Mouse (Mus musculus): Measurements from ENCODE around the gene 2310034G01Rik. TPM values are rescaled to one million over a fixed set of nuclear protein-coding genes. Genes with fewer than 3 reads are reported as not detected.

Gene 2310034G01Rik
- total RNA-seq, 1 experiment: 0.80 TPM

GRCm38 (mm10) chr19:46363294-46364009 lies 13.3 kb upstream of the 2310034G01Rik start:
- Histone ChIP-seq H3K4me1 (ENCODE audit: control insufficient read depth in 2 of 2, insufficient read depth in 2 of 2, low read length in 2 of 2, poor library complexity in 1 of 2) (peaks cover 2 to 3% of the 10 kb centered on the region in 2 experiments; a peak in 2 of 4 replicates), H3K9me3 (ENCODE audit: control insufficient read depth, insufficient read depth, low read depth, low read length) (no peaks in the 10 kb centered on the region), H3K36me3 (ENCODE audit: control insufficient read depth, insufficient read depth, low read length, poor library complexity, severe bottlenecking) (no peaks in the 10 kb centered on the region), H3K9ac (ENCODE audit: insufficient read depth, low read depth, low read length, poor library complexity, severe bottlenecking) (no peak overlapping the region), H3K4me3 (ENCODE audit: insufficient read depth in 1 of 2, low read depth in 1 of 2, low read length in 2 of 2, poor library complexity in 1 of 2, severe bottlenecking in 1 of 2) (0 out of 4 replicates have a peak overlapping the region, but pooled peaks of 1 of the 2 experiments have one; percentile 12), H3K27ac (ENCODE audit: insufficient read depth, low read depth, low read length, poor library complexity, severe bottlenecking) (no peak overlapping the region)
- in situ Hi-C loops (cut with MboI; ENCODE audit: low sequenced_read_pairs in 2 of 2, unreplicated experiment in 2 of 2): no loop called here
- no peak for DNase-seq (ENCODE audit: low read depth, low spot score)
- TF ChIP-seq HCFC1 (IDR thresholded peaks at IDR 0.05; ENCODE audit: borderline replicate concordance, insufficient read depth, low read length) (no peak), MAFK (IDR thresholded peaks at IDR 0.05; ENCODE audit: insufficient read depth, low read depth, low read length) (no peak), CHD2 (IDR thresholded peaks at IDR 0.05; ENCODE audit: low read depth, low read length) (no peak), ZNF384 (IDR thresholded peaks at IDR 0.05; ENCODE audit: low read depth, low read length) (no peak), ZC3H11A (IDR thresholded peaks at IDR 0.05; ENCODE audit: borderline replicate concordance, low read depth, low read length) (no peak)

- Histone ChIP-seq H3K4me1 (ENCODE audit: control insufficient read depth in 2 of 2, insufficient read depth in 2 of 2, low read length in 2 of 2, poor library complexity in 1 of 2) (peaks cover 5% of the 10 kb centered on the region in 2 experiments; a peak in 2 of 4 replicates), H3K27ac (ENCODE audit: insufficient read depth, low read depth, low read length, poor library complexity, severe bottlenecking) (no peak overlapping the region), H3K36me3 (ENCODE audit: control insufficient read depth, insufficient read depth, low read length, poor library complexity, severe bottlenecking) (no peaks in the 10 kb centered on the region), H3K9ac (ENCODE audit: insufficient read depth, low read depth, low read length, poor library complexity, severe bottlenecking) (no peak overlapping the region), H3K9me3 (ENCODE audit: control insufficient read depth, insufficient read depth, low read depth, low read length) (no peaks in the 10 kb centered on the region), H3K4me3 (ENCODE audit: insufficient read depth in 1 of 2, low read depth in 1 of 2, low read length in 2 of 2, poor library complexity in 1 of 2, severe bottlenecking in 1 of 2) (no peak overlapping the region)
- DNase-seq (ENCODE audit: low read depth, low spot score): no peak
- TF ChIP-seq MAFK (IDR thresholded peaks at IDR 0.05; ENCODE audit: insufficient read depth, low read depth, low read length) (no peak), CHD2 (IDR thresholded peaks at IDR 0.05; ENCODE audit: low read depth, low read length) (no peak), ZNF384 (IDR thresholded peaks at IDR 0.05; ENCODE audit: low read depth, low read length) (no peak), ZC3H11A (IDR thresholded peaks at IDR 0.05; ENCODE audit: borderline replicate concordance, low read depth, low read length) (no peak), HCFC1 (IDR thresholded peaks at IDR 0.05; ENCODE audit: borderline replicate concordance, insufficient read depth, low read length) (no peak)
- in situ Hi-C loops (cut with MboI; ENCODE audit: low sequenced_read_pairs in 2 of 2, unreplicated experiment in 2 of 2): no loop called here
These were observed 12.0 kb upstream of the 2310034G01Rik start for GRCm38 (mm10) chr19:46362104-46362503.

GRCm38 (mm10) chr19:46358381-46358780 lies 8.3 kb upstream of the 2310034G01Rik start:
- TF ChIP-seq MAFK (IDR thresholded peaks at IDR 0.05; ENCODE audit: insufficient read depth, low read depth, low read length) (no peak), ZC3H11A (IDR thresholded peaks at IDR 0.05; ENCODE audit: borderline replicate concordance, low read depth, low read length) (no peak)
- no peak for DNase-seq (ENCODE audit: low read depth, low spot score)
- Histone ChIP-seq H3K27ac (ENCODE audit: insufficient read depth, low read depth, low read length, poor library complexity, severe bottlenecking) (no peak overlapping the region), H3K4me1 (ENCODE audit: control insufficient read depth in 2 of 2, insufficient read depth in 2 of 2, low read length in 2 of 2, poor library complexity in 1 of 2) (peaks cover 5 to 7% of the 10 kb centered on the region in 2 experiments; a peak in 2 of 4 replicates), H3K9ac (ENCODE audit: insufficient read depth, low read depth, low read length, poor library complexity, severe bottlenecking) (no peak overlapping the region), H3K36me3 (ENCODE audit: control insufficient read depth, insufficient read depth, low read length, poor library complexity, severe bottlenecking) (no peaks in the 10 kb centered on the region), H3K4me3 (ENCODE audit: insufficient read depth in 1 of 2, low read depth in 1 of 2, low read length in 2 of 2, poor library complexity in 1 of 2, severe bottlenecking in 1 of 2) (peak overlapping the region; percentile 73 to 86; a peak in 3 of 4 replicates), H3K9me3 (ENCODE audit: control insufficient read depth, insufficient read depth, low read depth, low read length) (no peaks in the 10 kb centered on the region)
- in situ Hi-C loops (cut with MboI; ENCODE audit: low sequenced_read_pairs in 2 of 2, unreplicated experiment in 2 of 2): no loop called here

- DNase-seq (ENCODE audit: low read depth, low spot score): no peak
- Histone ChIP-seq H3K4me3 (ENCODE audit: insufficient read depth in 1 of 2, low read depth in 1 of 2, low read length in 2 of 2, poor library complexity in 1 of 2, severe bottlenecking in 1 of 2) (peak overlapping the region; percentile 73 to 86), H3K27ac (ENCODE audit: insufficient read depth, low read depth, low read length, poor library complexity, severe bottlenecking) (no peak overlapping the region), H3K9ac (ENCODE audit: insufficient read depth, low read depth, low read length, poor library complexity, severe bottlenecking) (peak overlapping the region; percentile 79; the same call in 1 of the 2 replicates), H3K36me3 (ENCODE audit: control insufficient read depth, insufficient read depth, low read length, poor library complexity, severe bottlenecking) (no peaks in the 10 kb centered on the region), H3K4me1 (ENCODE audit: control insufficient read depth in 2 of 2, insufficient read depth in 2 of 2, low read length in 2 of 2, poor library complexity in 1 of 2) (peaks cover 5% of the 10 kb centered on the region in 2 experiments; a peak in 2 of 4 replicates), H3K9me3 (ENCODE audit: control insufficient read depth, insufficient read depth, low read depth, low read length) (no peaks in the 10 kb centered on the region)
- TF ChIP-seq CHD2 (IDR thresholded peaks at IDR 0.05; ENCODE audit: low read depth, low read length) (no peak), ZNF384 (IDR thresholded peaks at IDR 0.05; ENCODE audit: low read depth, low read length) (no peak), HCFC1 (IDR thresholded peaks at IDR 0.05; ENCODE audit: borderline replicate concordance, insufficient read depth, low read length) (no peak), MAFK (IDR thresholded peaks at IDR 0.05; ENCODE audit: insufficient read depth, low read depth, low read length) (no peak), ZC3H11A (IDR thresholded peaks at IDR 0.05; ENCODE audit: borderline replicate concordance, low read depth, low read length) (no peak)
- in situ Hi-C loops (cut with MboI; ENCODE audit: low sequenced_read_pairs in 2 of 2, unreplicated experiment in 2 of 2): no loop called here
These were observed 7.5 kb upstream of the 2310034G01Rik start for GRCm38 (mm10) chr19:46357344-46358280.

Measured in ES-E14 (cell line).